Mouse (Mus musculus) inflammation-experienced regulatory T-cells, adult 6 months (primary cell): ENCODE measurements around the gene Sesn1. TPM values are rescaled to one million over a fixed set of nuclear protein-coding genes. Genes with fewer than 3 reads are reported as not detected.
A peak's percentile ranks its signal among the peaks of the same experiment; 100 is the strongest.
"Not testable (repeated sequence)": the region's sequence is repeated elsewhere in the genome, so short reads cannot be mapped to it uniquely, and the experiment has no call there.

Source experiments
- ATAC-seq: one replicate; pipeline ENCODE4 v1.8.0; 2017
- polyA plus RNA-seq, 3 experiments: library from polyadenylated mRNA; unstranded; fragments of 100-300 nt; shearing (Covaris generic); gene quantifications; one replicate each; pipeline ENCODE4 v1.2.1; 2017

Gene Sesn1
- polyA plus RNA-seq, 3 experiments from 2014 or later = 30.3 to 78.4 (median 64.1) TPM

DNA sequence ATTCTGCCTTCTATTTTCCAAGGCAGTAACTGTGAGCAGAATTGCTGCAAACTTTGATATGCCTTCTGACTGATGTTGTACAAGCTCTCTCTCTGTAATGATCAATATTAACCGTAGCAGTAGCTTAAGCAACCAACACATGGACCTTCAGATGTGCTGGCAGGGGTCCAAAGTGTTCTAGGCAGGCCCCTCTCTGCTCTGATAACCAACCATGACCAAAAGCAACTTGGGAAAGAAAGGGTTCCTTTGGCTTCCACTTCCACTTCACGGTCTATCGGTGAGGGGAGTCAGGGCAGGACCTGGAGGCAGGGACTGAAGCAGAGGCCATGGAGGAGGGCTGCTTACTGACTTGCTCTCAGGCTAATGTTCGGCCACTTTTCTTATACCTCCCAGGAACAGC, 121.2 kb downstream of the Sesn1 start:
- ATAC-seq = no peak

DNA sequence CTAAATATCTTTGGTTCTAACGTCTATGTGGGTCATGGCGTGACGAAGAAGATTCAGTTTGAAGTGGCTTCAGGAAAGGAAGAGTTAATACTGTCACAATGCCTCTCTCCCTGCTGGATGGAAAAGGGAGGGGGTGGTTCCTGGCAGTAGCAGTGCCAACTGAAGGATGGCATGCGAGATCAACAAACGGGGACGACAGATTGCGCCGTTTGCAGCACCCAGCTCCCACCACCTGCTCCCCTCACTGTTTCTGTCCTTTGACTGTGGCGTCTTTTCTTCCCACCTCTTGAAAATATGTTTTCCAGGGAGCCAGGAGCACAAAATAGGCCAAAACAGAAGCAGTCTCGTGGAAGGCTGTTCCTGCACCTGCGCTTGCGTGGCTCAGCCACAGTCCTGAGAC, 122.2 kb downstream of the Sesn1 start:
- ATAC-seq = no peak

DNA sequence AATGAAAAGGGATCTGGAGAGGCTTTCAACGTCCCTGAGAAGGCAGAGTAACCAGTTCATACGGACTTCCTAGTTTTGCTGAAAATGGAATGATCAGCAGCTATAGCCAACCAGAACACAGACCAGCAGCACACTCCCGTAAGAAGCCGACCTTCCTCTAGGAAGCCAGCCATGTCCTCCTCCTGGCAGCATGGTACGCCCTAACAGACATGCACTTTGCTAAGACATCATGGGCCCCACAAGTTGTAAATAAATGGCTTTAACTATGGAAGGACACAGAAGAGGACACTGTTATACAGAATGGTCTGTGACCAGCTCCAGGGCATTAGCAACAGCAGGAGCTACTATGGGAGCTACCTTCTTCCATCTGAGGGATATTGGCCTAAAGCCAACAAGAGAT, 123.2 kb downstream of the Sesn1 start:
- ATAC-seq = no peak

DNA sequence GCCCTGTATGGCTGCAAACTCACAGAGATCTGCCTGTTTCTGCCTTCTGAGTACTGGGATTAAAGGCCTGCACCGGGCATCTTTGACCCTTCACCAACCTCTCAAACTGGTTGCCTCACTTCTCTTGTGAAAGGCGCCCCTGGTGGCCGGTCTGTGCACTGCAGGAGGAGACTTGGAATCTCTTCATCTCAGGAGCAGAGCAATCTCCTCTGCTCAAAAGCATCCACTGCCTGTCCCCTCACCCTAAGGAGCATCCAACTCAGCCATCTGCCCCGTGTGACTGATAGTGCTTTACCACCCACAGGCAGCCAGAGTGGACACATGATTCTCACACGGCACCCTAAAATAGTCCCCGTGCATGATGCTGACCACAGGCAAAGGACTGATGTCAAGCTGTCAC, 123.8 kb downstream of the Sesn1 start:
- no peak for ATAC-seq

DNA sequence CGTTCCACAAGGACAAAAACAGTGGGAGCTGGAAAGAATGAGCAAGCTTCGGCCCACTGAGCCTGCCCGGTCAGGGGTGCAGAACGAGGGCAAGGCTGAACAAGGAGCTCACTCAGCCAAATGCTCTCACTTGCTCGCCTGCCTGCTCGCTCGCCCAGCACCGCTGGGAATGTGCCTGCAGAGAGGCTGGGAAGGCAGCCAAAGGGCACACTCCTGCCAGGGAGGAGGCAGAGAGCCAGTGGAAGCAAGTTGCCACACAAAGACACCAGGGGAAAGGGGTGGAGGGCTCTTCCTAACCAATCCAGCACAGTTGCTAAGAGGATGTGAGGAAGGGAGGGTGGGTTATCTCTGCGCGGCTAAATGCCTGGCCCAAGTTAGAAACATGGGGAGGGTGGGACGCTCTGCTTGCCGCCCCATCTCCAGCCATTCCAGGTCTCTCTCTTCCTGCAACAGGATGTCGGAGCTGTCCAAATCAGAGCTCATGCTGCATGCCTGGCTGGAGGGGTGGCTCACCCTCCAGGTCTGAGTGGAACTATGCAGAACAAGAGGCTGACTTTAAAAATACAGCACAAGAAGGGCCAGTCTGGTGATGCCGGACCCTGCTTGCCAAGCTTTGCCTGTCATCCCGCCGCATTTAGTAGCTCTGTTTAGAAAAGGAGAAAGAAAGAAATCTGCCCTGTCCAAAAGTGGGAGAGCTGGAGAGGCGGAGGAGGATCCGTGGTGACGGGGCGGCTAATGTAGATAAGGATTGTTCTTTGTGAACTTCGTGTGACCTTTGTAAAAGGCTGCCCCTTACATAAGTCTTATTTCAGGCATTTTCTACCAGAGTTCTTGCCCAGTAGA, 125.1 kb downstream of the Sesn1 start:
- ATAC-seq = no peak

DNA sequence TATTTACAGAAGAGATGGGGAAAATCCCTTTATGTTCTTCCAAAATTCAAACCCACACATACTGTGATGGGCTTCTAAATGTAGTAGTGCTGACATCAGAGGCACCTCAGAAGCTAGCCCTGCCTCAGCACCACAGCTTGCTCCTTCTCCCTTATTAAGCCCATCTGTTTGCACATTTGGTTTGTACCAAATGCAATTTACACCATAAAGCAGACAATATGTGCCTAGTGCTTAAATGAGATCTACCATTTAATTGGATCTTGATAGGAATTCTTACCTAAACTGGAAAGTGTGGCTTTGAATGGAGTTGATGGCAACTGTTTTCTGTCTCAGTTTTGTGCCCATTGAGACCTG, 125.7 kb downstream of the Sesn1 start:
- no peak for ATAC-seq

DNA sequence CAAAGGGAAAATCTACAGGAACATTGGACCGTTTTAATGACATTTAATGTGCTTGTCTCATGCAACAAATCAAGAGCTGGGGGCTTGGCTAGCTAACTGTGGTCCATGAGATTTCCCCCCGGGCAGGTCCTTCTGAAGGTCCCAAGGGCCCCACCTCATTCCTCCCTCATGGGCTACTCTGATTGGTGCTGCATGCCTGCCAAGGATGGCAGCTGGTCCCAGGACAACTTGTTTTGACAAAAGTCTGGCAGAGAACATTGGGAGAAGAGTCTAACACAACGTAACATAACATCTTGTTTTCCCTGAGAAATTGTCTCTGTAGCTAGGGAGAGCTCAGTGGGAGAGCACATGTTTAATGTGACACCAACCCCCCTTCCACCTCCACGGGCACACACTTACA, 126.4 kb downstream of the Sesn1 start:
- ATAC-seq = no peak

DNA sequence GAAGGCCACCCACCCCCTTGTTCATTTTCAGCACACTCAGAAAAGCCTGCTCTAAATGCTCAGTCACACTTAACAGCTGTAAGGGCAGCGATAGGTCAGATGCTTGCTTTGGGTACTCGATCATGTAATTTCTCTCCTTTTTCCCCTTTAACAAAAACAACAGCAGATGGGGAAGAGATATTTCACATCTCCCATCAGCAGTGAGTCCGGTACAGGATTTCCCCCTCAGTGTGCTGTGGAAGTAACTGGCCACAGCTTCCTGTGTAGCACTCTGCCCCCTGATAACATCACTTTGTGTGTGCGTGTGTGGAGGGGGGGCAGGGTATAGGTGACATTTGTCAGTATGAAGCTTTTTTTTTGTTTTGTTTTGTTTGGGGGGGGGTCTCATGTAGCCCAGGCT, 127.4 kb downstream of the Sesn1 start:
- peak; percentile 97 for ATAC-seq

DNA sequence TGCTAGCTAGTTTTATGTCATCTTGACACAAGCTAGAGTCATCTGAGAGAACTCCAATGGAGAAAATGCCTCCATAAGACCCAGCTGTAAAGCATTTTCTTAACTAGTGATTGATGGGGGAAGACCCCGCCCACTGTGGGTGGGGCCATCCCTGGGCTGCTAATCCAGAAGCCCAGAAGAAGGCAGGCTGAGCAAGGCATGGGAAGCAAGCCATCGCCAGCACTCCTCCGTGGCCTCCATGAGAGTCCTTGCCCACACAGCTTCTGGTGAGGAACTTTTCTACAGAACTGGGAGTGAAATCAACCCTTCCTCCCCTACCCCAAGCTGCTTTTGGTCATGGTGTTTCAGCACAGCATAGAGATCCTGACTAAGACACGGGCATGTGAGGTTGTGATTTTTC, 129.4 kb downstream of the Sesn1 start:
- ATAC-seq = no peak

DNA sequence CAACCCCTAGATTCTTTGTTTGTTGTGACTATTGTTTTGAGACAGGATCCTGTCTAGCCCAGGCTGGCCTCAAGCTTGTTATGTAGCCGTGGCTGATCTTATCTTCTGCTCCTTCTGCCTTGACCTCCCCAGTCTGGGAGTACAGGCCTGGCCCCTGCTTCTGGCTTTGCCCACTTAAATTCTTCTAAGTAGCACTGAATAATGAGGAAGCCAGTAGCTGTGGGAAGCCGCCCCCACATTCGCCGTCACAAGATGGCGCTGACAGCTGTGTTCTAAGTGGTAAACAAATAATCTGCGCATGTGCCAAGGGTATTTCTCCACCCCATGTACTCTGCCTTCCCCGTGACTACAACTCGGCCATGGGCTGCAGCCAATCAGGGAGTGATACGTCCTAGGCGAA, 142.6 kb downstream of the Sesn1 start:
- ATAC-seq = not testable (repeated sequence)

DNA sequence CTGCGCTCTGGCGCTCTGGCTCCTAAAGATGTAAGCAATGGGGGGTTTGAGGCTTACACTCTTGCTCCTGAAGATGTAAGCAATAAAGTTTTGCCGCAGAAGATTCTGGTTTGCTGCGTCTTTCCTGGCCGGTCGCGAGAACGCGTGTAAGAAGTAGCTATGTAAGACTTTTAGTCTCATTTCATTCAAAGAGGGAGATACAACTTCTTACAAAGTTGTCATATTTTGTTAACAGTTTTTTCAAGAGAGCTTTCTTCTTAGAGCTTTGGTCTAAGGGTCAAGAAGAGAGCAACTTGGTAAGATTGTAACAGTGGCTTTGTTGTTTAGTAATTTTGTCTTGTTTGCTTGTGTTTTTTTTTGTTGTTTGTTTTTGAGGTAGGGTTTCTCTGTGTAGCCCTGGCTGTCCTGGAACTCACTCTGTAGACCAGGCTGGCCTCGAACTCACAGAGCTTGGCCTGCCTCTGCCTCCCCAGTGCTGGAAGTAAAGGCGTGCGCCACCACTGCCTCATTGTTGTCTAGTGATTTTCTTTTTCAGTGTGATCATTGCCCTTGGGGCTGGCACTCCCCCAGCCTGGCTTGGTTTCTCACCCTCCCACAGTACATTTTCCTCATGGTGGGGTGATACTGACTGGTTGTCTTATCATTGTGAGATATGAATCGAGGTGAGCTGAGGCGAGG, 143.3 kb downstream of the Sesn1 start:
- no peak for ATAC-seq

DNA sequence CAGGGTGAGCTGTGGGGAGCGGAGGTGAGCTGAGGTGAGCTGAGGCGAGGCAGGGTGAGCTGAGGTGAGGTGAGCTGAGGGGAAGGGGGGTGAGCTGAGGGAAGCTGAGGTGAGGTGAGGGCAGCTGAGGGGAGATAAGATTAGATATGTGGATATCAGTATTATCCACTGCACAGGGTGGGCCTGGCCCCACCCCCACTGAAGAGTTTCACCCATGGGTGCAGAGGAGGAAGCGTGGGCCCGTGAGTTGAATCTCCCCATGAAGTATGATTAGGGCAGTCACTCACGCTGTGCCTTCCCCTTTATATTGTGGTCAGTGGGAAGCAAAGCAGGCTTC, 143.8 kb downstream of the Sesn1 start:
- no peak for ATAC-seq

DNA sequence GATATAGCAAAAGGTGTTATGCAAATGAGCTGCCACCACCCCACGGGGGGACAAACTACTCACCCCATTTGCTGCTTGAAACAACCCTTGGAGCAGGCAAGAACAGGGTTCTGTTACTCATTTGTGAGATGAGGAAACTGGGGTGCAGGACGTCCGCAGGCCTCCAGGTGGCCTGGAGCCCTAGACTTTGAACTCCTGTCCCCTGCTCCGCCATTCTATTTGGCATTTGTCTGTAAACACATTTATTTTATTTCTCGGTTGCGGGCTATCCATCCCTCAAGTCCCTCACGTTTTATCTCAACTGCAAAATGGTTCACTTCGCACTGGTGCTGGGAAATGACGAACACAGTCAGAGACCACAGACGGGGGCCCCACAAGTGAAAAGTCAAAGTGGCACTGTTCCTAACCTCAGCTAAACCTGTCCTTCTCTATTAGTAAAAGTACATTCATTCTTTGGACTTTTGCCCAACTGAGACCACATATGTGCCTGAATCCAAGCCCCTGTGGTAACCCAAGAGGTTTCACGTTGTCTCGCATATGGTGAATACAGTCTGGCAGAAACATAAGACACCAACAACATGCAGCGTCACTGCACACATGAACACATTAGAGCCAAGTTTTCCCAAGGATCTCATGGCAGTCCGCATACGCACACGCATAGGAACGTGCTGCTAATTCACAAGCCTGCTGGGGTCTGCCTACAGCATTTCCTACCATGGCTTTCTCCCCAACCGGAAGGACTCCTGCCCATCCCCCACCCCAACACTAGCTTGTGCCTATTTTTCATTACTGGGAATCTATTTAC, 147.9 kb downstream of the Sesn1 start:
- ATAC-seq = no peak

Other genes starting within 250 kb of the Sesn1 start
- gene Ccdc162, start 93.3 kb upstream of the Sesn1 start, polyA plus RNA-seq = 1 to 10 TPM in 2 of 3 experiments, under 1 TPM in 1; 0.19 to 1.6 (median 1.3) TPM
- gene Cep57l1, start 64 bp upstream of the Sesn1 start, polyA plus RNA-seq = 10 to 100 TPM; 11.0 to 23.3 (median 18.6) TPM
- gene Armc2, start 208.5 kb downstream of the Sesn1 start, polyA plus RNA-seq = under 1 TPM; 0.49 to 0.89 (median 0.77) TPM